Mouse (Mus musculus) C2C12 (cell line): ENCODE data around the gene Spata31d1d. TPM values are rescaled to one million over a fixed set of nuclear protein-coding genes. Genes with fewer than 3 reads are reported as not detected.
"Not testable (repeated sequence)": the region's sequence is repeated elsewhere in the genome, so short reads cannot be mapped to it uniquely, and the experiment has no call there.

Experiments used
- H3K27me3 ChIP-seq: one replicate; pipeline ENCODE4 v1.6.1; 2011; ENCODE audit not compliant: control insufficient read depth, insufficient read depth, insufficient read length
- H3K36me3 ChIP-seq: one replicate; pipeline ENCODE4 v1.6.1; 2011; ENCODE audit not compliant: control insufficient read depth, insufficient read depth
- H3K4me3 ChIP-seq: one replicate; pipeline ENCODE4 v1.5.1; 2011; ENCODE audit warnings: mild to moderate bottlenecking, control low read depth; ENCODE audit not compliant: poor library complexity, insufficient read depth, severe bottlenecking
- H3K79me2 ChIP-seq: one replicate; pipeline ENCODE4 v1.6.1; 2011; ENCODE audit not compliant: control insufficient read depth, insufficient read depth
- H3K79me3 ChIP-seq: one replicate; pipeline ENCODE4 v1.6.1; 2011; ENCODE audit warnings: low read depth, control low read depth
- H3ac ChIP-seq: one replicate; pipeline ENCODE3; 2011; ENCODE audit warnings: low read depth; ENCODE audit not compliant: control insufficient read depth, insufficient read length
- CEBPB ChIP-seq: IDR thresholded peaks from one replicate; pipeline ENCODE4 v1.6.1; 2011; ENCODE audit warnings: low read depth, mild to moderate bottlenecking, control low read depth, moderate library complexity
- CTCF ChIP-seq: IDR thresholded peaks from one replicate; pipeline ENCODE4 v1.5.1; 2011; ENCODE audit not compliant: control insufficient read depth, insufficient read depth, insufficient read length
- FOSL1 ChIP-seq: IDR thresholded peaks from one replicate; pipeline ENCODE4 v1.8.0; 2011; ENCODE audit warnings: mild to moderate bottlenecking, low read length; ENCODE audit not compliant: poor library complexity, insufficient read depth, severe bottlenecking
- MAX ChIP-seq: IDR thresholded peaks from one replicate; pipeline ENCODE4 v1.6.1; 2011; ENCODE audit warnings: mild to moderate bottlenecking, control low read depth
- MYOD1 ChIP-seq: IDR thresholded peaks from one replicate; pipeline ENCODE4 v1.6.1; 2011; ENCODE audit warnings: low read depth; ENCODE audit not compliant: control insufficient read depth, insufficient read length
- MYOG ChIP-seq: IDR thresholded peaks from one replicate; pipeline ENCODE4 v1.6.1; 2011; ENCODE audit not compliant: control insufficient read depth, insufficient read length; ENCODE audit errors: extremely low read depth
- USF1 ChIP-seq: IDR thresholded peaks from one replicate; pipeline ENCODE4 v1.6.1; 2011; ENCODE audit warnings: low read depth, mild to moderate bottlenecking, control low read depth, moderate library complexity
- polyA plus RNA-seq: library from polyadenylated mRNA; unstranded; fragments of >200 nt; fragmentation: generic; extraction: Trizol; gene quantifications from one replicate; pipeline ENCODE4 v1.2.1, GENCODE M21; 2012; ENCODE audit warnings: missing spikeins

Gene Spata31d1d
- polyA plus RNA-seq, 1 experiment, result not detected

GRCm38 (mm10) chr13:59710230-59710629, 21.3 kb downstream of the Spata31d1d start, which contains the start of gene Spata31d1a:
TSS of gene Spata31d1a (minus strand) at chr13:59710330.
- Histone ChIP-seq H3K79me2 (no peaks in the 10 kb centered on the region), H3K4me3 (no peak within 1 kb of the TSS), H3ac (no peak within 1 kb of the TSS), H3K27me3 (peaks cover 18% of the 10 kb centered on the region), H3K36me3 (no peaks in the 10 kb centered on the region), H3K79me3 (no peaks in the 10 kb centered on the region)
- TF ChIP-seq MAX, result no peak
- TF ChIP-seq FOSL1, result no peak
- no peak for TF ChIP-seq MYOG
- TF ChIP-seq CEBPB, result no peak
- no peak for TF ChIP-seq MYOD1
- no peak for TF ChIP-seq CTCF
- TF ChIP-seq USF1, result no peak

DNA sequence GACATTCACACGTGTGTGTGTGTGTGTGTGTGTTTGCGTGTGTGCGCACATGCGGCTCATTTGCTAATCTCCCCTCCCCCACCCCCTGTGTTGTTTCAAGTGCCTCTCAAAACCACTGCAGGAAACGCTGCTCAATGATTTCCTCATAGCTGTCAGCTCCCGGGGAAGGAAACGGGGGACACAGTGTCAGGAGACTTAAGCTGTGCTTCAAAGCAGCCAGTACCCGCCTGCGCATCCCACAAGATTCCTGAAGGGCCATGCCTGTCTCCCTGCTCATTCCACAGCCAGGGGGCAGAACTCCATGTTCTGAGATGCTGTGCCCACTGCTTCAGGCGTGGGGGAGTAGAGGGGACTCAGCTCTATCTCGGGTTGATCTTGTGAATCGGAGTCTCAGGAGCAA, 27.0 kb downstream of the Spata31d1d start:
- H3ac ChIP-seq, result no peak overlapping the region
- H3K79me2 ChIP-seq, result no peaks in the 10 kb centered on the region
- peaks cover 26% of the 10 kb centered on the region for H3K27me3 ChIP-seq
- TF ChIP-seq CEBPB, result no peak
- no peak for TF ChIP-seq MYOD1
- TF ChIP-seq USF1, result no peak
- TF ChIP-seq MYOG, result no peak
- TF ChIP-seq MAX, result no peak
- TF ChIP-seq CTCF, result no peak
- TF ChIP-seq FOSL1, result no peak
- H3K36me3 ChIP-seq, result no peaks in the 10 kb centered on the region
- no peak overlapping the region for H3K4me3 ChIP-seq
- no peaks in the 10 kb centered on the region for H3K79me3 ChIP-seq

DNA sequence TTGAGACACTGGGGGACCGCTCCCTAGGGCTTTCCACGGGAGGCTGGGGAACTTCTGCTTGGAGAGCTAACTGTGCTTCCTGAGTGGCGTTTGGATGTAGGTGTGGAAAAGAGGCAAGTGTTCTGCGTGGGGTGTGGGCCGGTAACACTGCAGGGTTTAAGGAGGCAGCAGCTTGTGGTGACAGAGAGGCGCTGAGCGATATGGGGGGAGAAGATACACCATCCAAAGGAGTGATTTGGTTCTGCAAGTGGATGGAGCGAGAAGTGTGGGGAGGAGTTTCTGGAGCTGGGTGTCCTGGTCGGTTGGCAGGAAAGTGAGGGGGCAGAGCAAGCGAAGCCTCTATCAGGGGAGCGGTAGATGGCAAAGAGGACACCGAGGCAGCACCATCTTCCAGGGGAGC, 28.0 kb downstream of the Spata31d1d start:
- no peaks in the 10 kb centered on the region for H3K79me2 ChIP-seq
- no peak overlapping the region for H3ac ChIP-seq
- TF ChIP-seq MYOG (no peak), CEBPB (no peak), MYOD1 (no peak), MAX (no peak), USF1 (no peak), CTCF (no peak), FOSL1 (no peak)
- H3K36me3 ChIP-seq, result no peaks in the 10 kb centered on the region
- H3K4me3 ChIP-seq, result no peak overlapping the region
- no peaks in the 10 kb centered on the region for H3K79me3 ChIP-seq
- peaks cover 25% of the 10 kb centered on the region for H3K27me3 ChIP-seq

- H3K79me3 ChIP-seq, H3K36me3 ChIP-seq, H3ac ChIP-seq, H3K4me3 ChIP-seq, H3K79me2 ChIP-seq: not testable (repeated sequence)
- H3K27me3 ChIP-seq, result peaks cover 23% of the 10 kb centered on the region
Observed at GRCm38 (mm10) chr13:59700137-59700536, 31.4 kb downstream of the Spata31d1d start.

DNA sequence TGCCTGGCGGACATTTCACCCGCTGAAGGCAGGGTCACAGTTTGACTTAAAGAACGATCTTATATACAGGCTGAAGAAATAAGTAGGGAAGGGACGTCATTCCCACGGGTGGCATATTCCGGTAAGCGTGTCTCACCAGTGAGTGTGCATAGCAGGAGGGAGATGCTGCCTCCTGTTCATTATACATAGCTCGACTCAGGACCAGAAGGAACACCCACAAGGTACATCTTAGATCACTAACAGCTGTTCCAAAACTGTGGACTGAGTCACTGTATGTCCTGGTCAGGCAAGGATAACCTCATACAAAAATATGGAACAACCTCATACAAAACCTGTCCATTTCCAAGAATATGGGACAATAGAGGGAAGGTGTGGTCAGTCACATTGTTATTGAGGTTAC, 32.4 kb downstream of the Spata31d1d start:
- H3ac ChIP-seq, result no peak overlapping the region
- peaks cover 16% of the 10 kb centered on the region for H3K27me3 ChIP-seq
- H3K79me2 ChIP-seq, result no peaks in the 10 kb centered on the region
- TF ChIP-seq CEBPB (no peak), MYOG (no peak), USF1 (no peak), MYOD1 (no peak), CTCF (no peak), FOSL1 (no peak), MAX (no peak)
- no peaks in the 10 kb centered on the region for H3K36me3 ChIP-seq
- H3K79me3 ChIP-seq, result no peaks in the 10 kb centered on the region
- H3K4me3 ChIP-seq, result no peak overlapping the region

GRCm38 (mm10) chr13:59695781-59696180, 35.8 kb downstream of the Spata31d1d start:
- TF ChIP-seq MYOG (no peak), MAX (no peak), CEBPB (no peak), FOSL1 (no peak), USF1 (no peak), MYOD1 (no peak), CTCF (no peak)

More at GRCm38 (mm10) chr13:59695781-59696180, 35.8 kb downstream of the Spata31d1d start:
- Histone ChIP-seq H3K36me3 (no peaks in the 10 kb centered on the region), H3K79me2 (no peaks in the 10 kb centered on the region), H3ac (no peak overlapping the region), H3K4me3 (no peak overlapping the region), H3K27me3 (peaks cover 9% of the 10 kb centered on the region), H3K79me3 (no peaks in the 10 kb centered on the region)
